Mouse (Mus musculus) frontal cortex, postnatal 10 days (tissue): Measurements from ENCODE around the gene Nubp1.

Source experiments
- DNase-seq, 2 experiments: peaks; one replicate each; pipeline ENCODE4 v3.0.0; 2022; ENCODE audit warnings: low spot score in 2 of 2, mixed read lengths in 1 of 2

The Nubp1 gene

DNA sequence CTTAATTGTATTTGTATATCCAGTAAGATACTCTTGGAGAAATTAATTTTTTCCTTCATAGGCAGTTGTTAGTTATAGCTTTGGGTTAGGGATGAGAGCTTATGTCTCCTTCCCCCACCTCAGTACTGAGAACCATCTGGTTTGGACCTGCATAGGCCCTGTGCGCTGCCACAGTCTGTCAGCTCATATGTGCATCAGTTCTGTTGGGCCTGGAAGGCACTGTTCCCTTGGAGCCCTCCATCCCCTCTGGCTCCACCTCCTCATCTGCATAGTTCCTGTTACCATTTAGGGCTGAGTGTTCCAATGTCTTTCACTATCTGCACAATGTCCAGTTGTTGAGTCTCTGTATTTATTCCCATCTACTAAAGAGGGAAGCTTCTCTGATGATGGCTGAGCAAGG, 56.5 kb downstream of the Nubp1 start:
- DNase-seq, result no peak

DNA sequence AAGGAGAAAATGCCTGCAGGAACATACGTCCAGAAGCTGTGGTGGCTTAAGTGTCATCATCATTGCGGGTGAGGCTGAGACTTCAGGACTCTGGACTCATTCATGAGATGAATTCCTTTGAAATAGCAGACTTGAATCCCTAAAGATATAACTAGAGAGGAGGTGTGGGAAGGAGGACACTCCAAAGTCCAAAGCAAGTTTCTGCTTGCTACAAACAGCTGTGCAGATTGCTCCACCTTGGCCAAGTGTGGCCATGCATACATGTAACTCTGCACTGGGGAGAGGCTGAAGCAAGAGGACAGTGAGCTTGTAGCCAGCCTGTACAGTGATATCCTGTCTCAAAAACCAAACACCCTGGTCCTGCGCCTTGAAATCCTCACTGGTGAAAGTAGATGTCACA, 60.2 kb downstream of the Nubp1 start:
- no peak for DNase-seq
